Comparison of ENCODE assay signal across 22 mouse cellular contexts in genomic region chr8:110626431-110626830, GRCm38 (mm10).
"Had no signal": no experiment of that assay in that cellular context is flagged by ENCODE, and none has a peak within 500 bp of the region (broad histone marks: within the 10 kb centered on the region; RNA-seq: fewer than 3 reads in every experiment).

No protein-coding gene starts in this region.

- H3K27ac ChIP-seq: kidney, embryonic 15.5 days; limb, embryonic 12.5 days; limb, embryonic 15.5 days; liver, embryonic 15.5 days; lung, embryonic 15.5 days; midbrain, embryonic 15.5 days; neural tube, embryonic 13.5 days; stomach, postnatal 0 days had no signal

- H3K27me3 ChIP-seq: kidney, embryonic 15.5 days; limb, embryonic 12.5 days; limb, embryonic 15.5 days; liver, embryonic 15.5 days; lung, embryonic 15.5 days; midbrain, embryonic 15.5 days; neural tube, embryonic 13.5 days had no signal

- DNase-seq: kidney, adult 11 months; kidney, adult 8-10 months; kidney, postnatal 10 days; kidney, postnatal 36 days; left cerebral cortex, postnatal 4 days; lung, adult 18-20 months; lung, postnatal 10 days; lung, postnatal 4 days; thymus, adult 2 months; thymus, postnatal 14 days; thymus, postnatal 4 days had no signal

- ATAC-seq: midbrain, embryonic 15.5 days had no signal

- H3K9ac ChIP-seq: kidney, embryonic 15.5 days; limb, embryonic 12.5 days; limb, embryonic 15.5 days; liver, embryonic 15.5 days; lung, embryonic 15.5 days; midbrain, embryonic 15.5 days; neural tube, embryonic 13.5 days had no signal

- H3K4me1 ChIP-seq: limb, embryonic 12.5 days had no signal

- H3K4me3 ChIP-seq: kidney, embryonic 15.5 days; limb, embryonic 12.5 days; limb, embryonic 15.5 days; liver, embryonic 15.5 days; lung, embryonic 15.5 days; midbrain, embryonic 15.5 days; myocyte; neural tube, embryonic 13.5 days had no signal

- H3K36me3 ChIP-seq: kidney, embryonic 15.5 days; limb, embryonic 12.5 days; limb, embryonic 15.5 days; liver, embryonic 15.5 days; lung, embryonic 15.5 days; midbrain, embryonic 15.5 days; neural tube, embryonic 13.5 days had no signal

- H3K9me3 ChIP-seq: kidney, embryonic 15.5 days; limb, embryonic 12.5 days; limb, embryonic 15.5 days; liver, embryonic 15.5 days; lung, embryonic 15.5 days; midbrain, embryonic 15.5 days; neural tube, embryonic 13.5 days had no signal

- H3K4me2 ChIP-seq: kidney, embryonic 15.5 days; limb, embryonic 12.5 days; limb, embryonic 15.5 days; liver, embryonic 11.5 days; liver, embryonic 15.5 days; lung, embryonic 15.5 days; midbrain, embryonic 11.5 days; midbrain, embryonic 15.5 days; neural tube, embryonic 13.5 days had no signal
